Comparison of ENCODE assay signal across 24 mouse cellular contexts in the genomic region with DNA sequence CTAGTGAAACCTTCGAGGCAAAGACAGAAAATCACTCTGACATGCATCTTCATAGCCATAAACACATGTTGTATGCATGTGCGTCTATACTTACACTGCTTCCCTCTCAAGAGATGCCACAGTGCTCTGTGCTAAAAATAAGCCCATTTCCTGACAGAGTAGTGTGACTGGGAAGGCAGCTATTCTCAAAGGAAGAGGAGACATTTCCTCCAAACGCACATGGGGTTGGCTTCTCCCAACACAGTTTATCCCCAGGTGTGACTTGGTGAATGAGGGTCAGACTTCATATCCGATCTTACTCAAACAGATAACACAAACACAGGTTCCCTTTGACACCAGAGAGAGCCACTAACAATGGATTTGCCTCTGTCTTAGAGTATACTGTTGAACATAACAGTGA. TPM values are rescaled to one million over a fixed set of nuclear protein-coding genes. Genes with fewer than 3 reads are reported as not detected.
DNase-seq lines count a peak whose midpoint lies in the region; ATAC-seq and TF ChIP-seq lines count a peak whose summit lies in the region.
"Had no signal": no experiment of that assay in that cellular context is flagged by ENCODE, and none has a peak within 500 bp of the region (broad histone marks: within the 10 kb centered on the region; RNA-seq: fewer than 3 reads in every experiment).

No protein-coding gene starts in this region.

- ATAC-seq in embryonic facial prominence, embryonic 14.5 days (ENCODE audit: low read depth), result no peak
- ATAC-seq: forebrain, embryonic 13.5 days; forebrain, embryonic 16.5 days; intestine, postnatal 0 days had no signal

- no peak for TF ChIP-seq EP300 in heart, adult 2 months (IDR thresholded peaks at IDR 0.05; ENCODE audit: insufficient read depth, low read depth, low read length)

- intact Hi-C loops in heart, adult 2 months (cut with DNase I), result loop anchor here (5.0 kb wide), 2 partner anchors 33 to 68 kb away; no protein-coding TSS in a partner anchor
- intact Hi-C loops in heart, postnatal 14 days (cut with DNase I), result loop anchor here (5.0 kb wide), 1 partner anchor 38 kb away; no protein-coding TSS in a partner anchor

- TF ChIP-seq CTCF in heart, adult 2 months (IDR thresholded peaks at IDR 0.05), result no peak
- TF ChIP-seq CTCF in kidney, adult 2 months (conservative IDR thresholded peaks at IDR 0.05; ENCODE audit: insufficient read depth, insufficient read length, low read depth, low read length), result no peak

- TF ChIP-seq POLR2A in heart, adult 2 months (IDR thresholded peaks at IDR 0.05; ENCODE audit: insufficient read depth, low read depth, low read length), result no peak
- TF ChIP-seq POLR2A in kidney, adult 2 months (IDR thresholded peaks at IDR 0.05; ENCODE audit: low read depth, low read length), result no peak

- 69% methylated on average over 4 of the region's 4 CpGs for WGBS in embryonic facial prominence, embryonic 14.5 days
- WGBS in embryonic facial prominence, embryonic 10.5 days, result 74% methylated on average over 4 of the region's 4 CpGs
- 33% methylated on average over 4 of the region's 4 CpGs for WGBS in heart, adult 2 months
- WGBS in kidney, adult 2 months, result 76% methylated on average over 4 of the region's 4 CpGs

- H3K27me3 ChIP-seq in embryonic facial prominence, embryonic 14.5 days (replicated peaks; ENCODE audit: control insufficient read depth, insufficient read depth, low read length), result no peaks in the 10 kb centered on the region
- no peaks in the 10 kb centered on the region for H3K27me3 ChIP-seq in embryonic facial prominence, embryonic 10.5 days (replicated peaks; ENCODE audit: low read depth, poor library complexity, severe bottlenecking)
- no peaks in the 10 kb centered on the region for H3K27me3 ChIP-seq in heart, adult 2 months (ENCODE audit: control insufficient read depth, insufficient read depth, low read length)
- no peaks in the 10 kb centered on the region for H3K27me3 ChIP-seq in kidney, adult 2 months (replicated peaks; ENCODE audit: control insufficient read depth, insufficient read depth, low read length)
- H3K27me3 ChIP-seq: embryonic facial prominence, embryonic 13.5 days; forebrain, embryonic 13.5 days; heart, embryonic 13.5 days; hindbrain, embryonic 12.5 days; hindbrain, embryonic 15.5 days had no signal

- no peaks in the 10 kb centered on the region for H3K4me1 ChIP-seq in embryonic facial prominence, embryonic 14.5 days (ENCODE audit: control insufficient read depth, insufficient read depth, low read length)
- no peaks in the 10 kb centered on the region for H3K4me1 ChIP-seq in embryonic facial prominence, embryonic 10.5 days
- peaks cover 4% of the 10 kb centered on the region for H3K4me1 ChIP-seq in heart, adult 2 months (ENCODE audit: control insufficient read depth, insufficient read depth, low read length)
- no peaks in the 10 kb centered on the region for H3K4me1 ChIP-seq in kidney, adult 2 months (ENCODE audit: control insufficient read depth, insufficient read depth, low read length)
- H3K4me1 ChIP-seq: embryonic facial prominence, embryonic 13.5 days; forebrain, embryonic 13.5 days; hindbrain, embryonic 12.5 days; hindbrain, embryonic 15.5 days had no signal

- no peak overlapping the region for H3K4me2 ChIP-seq in embryonic facial prominence, embryonic 14.5 days (ENCODE audit: low read depth, low read length)
- H3K4me2 ChIP-seq: embryonic facial prominence, embryonic 13.5 days; forebrain, embryonic 13.5 days; heart, embryonic 13.5 days; hindbrain, embryonic 12.5 days; hindbrain, embryonic 15.5 days had no signal

- no peaks in the 10 kb centered on the region for H3K36me3 ChIP-seq in embryonic facial prominence, embryonic 14.5 days (ENCODE audit: control insufficient read depth, insufficient read depth, low read length)
- H3K36me3 ChIP-seq in embryonic facial prominence, embryonic 10.5 days (replicated peaks), result no peaks in the 10 kb centered on the region
- peaks cover 30% of the 10 kb centered on the region for H3K36me3 ChIP-seq in heart, adult 2 months (ENCODE audit: control insufficient read depth, insufficient read depth, low read length)
- H3K36me3 ChIP-seq in kidney, adult 2 months (ENCODE audit: control insufficient read depth, insufficient read depth, low read length), result no peaks in the 10 kb centered on the region
- H3K36me3 ChIP-seq: embryonic facial prominence, embryonic 13.5 days; forebrain, embryonic 10.5 days; heart, embryonic 13.5 days; hindbrain, embryonic 12.5 days; hindbrain, embryonic 15.5 days had no signal

- no peak overlapping the region for H3K4me3 ChIP-seq in embryonic facial prominence, embryonic 14.5 days (ENCODE audit: low read depth, low read length)
- no peak overlapping the region for H3K4me3 ChIP-seq in embryonic facial prominence, embryonic 10.5 days
- H3K4me3 ChIP-seq in heart, adult 2 months, result no peak overlapping the region
- no peak overlapping the region for H3K4me3 ChIP-seq in kidney, adult 2 months (ENCODE audit: insufficient read depth, low read depth, low read length)
- H3K4me3 ChIP-seq: embryonic facial prominence, embryonic 13.5 days; forebrain, embryonic 10.5 days; forebrain, embryonic 13.5 days; heart, embryonic 13.5 days; hindbrain, embryonic 12.5 days; hindbrain, embryonic 15.5 days had no signal

- H3K79me2 ChIP-seq in heart, adult 2 months (replicated peaks; ENCODE audit: control insufficient read depth, insufficient read depth, low read length), result no peaks in the 10 kb centered on the region

- peak; percentile 4 for DNase-seq in embryonic facial prominence, embryonic 14.5 days (ENCODE audit: low spot score)
- DNase-seq in embryonic facial prominence, embryonic 10.5 days (ENCODE audit: low spot score), result no peak
- no peak for DNase-seq in heart, adult 2 months
- DNase-seq in heart, postnatal 14 days, result no peak
- peak; percentile 11 for DNase-seq in kidney, adult 2 months
- no peak for DNase-seq in kidney, postnatal 4 days
- DNase-seq in R1 (ENCODE audit: low read depth, low spot score), result peak; percentile 8
- no peak for DNase-seq in spleen, postnatal 14 days (ENCODE audit: low spot score in 2 of 2)
- DNase-seq: adrenal gland, adult 2 months; adrenal gland, postnatal 14 days; cerebellum, adult 11 months; cerebellum, adult 2 months; cerebellum, adult 9-11 months; cerebellum, postnatal 25 days; gastrocnemius, postnatal 25 days had no signal

- H3K27ac ChIP-seq in embryonic facial prominence, embryonic 14.5 days (replicated peaks; ENCODE audit: low read depth, low read length), result no peak overlapping the region
- H3K27ac ChIP-seq in embryonic facial prominence, embryonic 10.5 days (replicated peaks), result no peak overlapping the region
- H3K27ac ChIP-seq in heart, adult 2 months, result peak overlapping the region; percentile 34; the same call in 1 of the 2 replicates
- no peak overlapping the region for H3K27ac ChIP-seq in kidney, adult 2 months (ENCODE audit: insufficient read depth, low read depth, low read length)
- H3K27ac ChIP-seq: embryonic facial prominence, embryonic 13.5 days; forebrain, embryonic 10.5 days; forebrain, embryonic 13.5 days; heart, embryonic 13.5 days; hindbrain, embryonic 12.5 days; hindbrain, embryonic 15.5 days had no signal

- no peaks in the 10 kb centered on the region for H3K9me3 ChIP-seq in embryonic facial prominence, embryonic 14.5 days (ENCODE audit: control insufficient read depth, low read length)
- H3K9me3 ChIP-seq in embryonic facial prominence, embryonic 10.5 days, result no peaks in the 10 kb centered on the region
- H3K9me3 ChIP-seq: embryonic facial prominence, embryonic 13.5 days; forebrain, embryonic 10.5 days; forebrain, embryonic 13.5 days; heart, embryonic 13.5 days; hindbrain, embryonic 12.5 days; hindbrain, embryonic 15.5 days had no signal

- no peak overlapping the region for H3K9ac ChIP-seq in embryonic facial prominence, embryonic 14.5 days (ENCODE audit: low read depth, low read length)
- no peak overlapping the region for H3K9ac ChIP-seq in heart, adult 2 months (ENCODE audit: low read depth, low read length)
- H3K9ac ChIP-seq: embryonic facial prominence, embryonic 13.5 days; forebrain, embryonic 13.5 days; heart, embryonic 13.5 days; hindbrain, embryonic 12.5 days; hindbrain, embryonic 15.5 days had no signal

RNA-seq across cellular contexts. Expression of gene Car8, which starts 58.3 kb away (rescaled TPM):
- polyA plus RNA-seq in embryonic facial prominence, embryonic 14.5 days (2014; fragmentation: Nextera tagmentation; extraction: Ambion mirVana), result 3.5 and 4.5 TPM in 2 replicates
- 2.4 and 2.9 TPM in 2 replicates for polyA plus RNA-seq in embryonic facial prominence, embryonic 10.5 days (2016; fragmentation: Nextera tagmentation; extraction: Ambion mirVana)
- total RNA-seq in heart, adult 2 months (2021), result 10 to 100 TPM in 1 of 2 experiments, 1 to 10 TPM in 1; 9.4 to 12.1 TPM
- polyA plus RNA-seq in heart, adult 2 months (2012; rRNA removed), result 3.3 and 7.8 TPM in 2 replicates
- total RNA-seq in heart, postnatal 14 days (2021), result 10 to 100 TPM; 10.2 to 10.4 TPM
- polyA plus RNA-seq in kidney, adult 2 months (2012; rRNA removed), result 1.6 and 2.1 TPM in 2 replicates
- total RNA-seq: hematopoietic stem cell, adult 5-6 weeks had no signal

Comparison
In these comparisons a context has a peak if more than half of its experiments do, and no peak if none do; other contexts are left out.
1. DNase-seq: peak in embryonic facial prominence, embryonic 14.5 days (single experiment), kidney, adult 2 months (single experiment) and R1 (single experiment); none in embryonic facial prominence, embryonic 10.5 days (single experiment), heart, adult 2 months (0 of 2), heart, postnatal 14 days (0 of 2), kidney, postnatal 4 days (0 of 2) and spleen, postnatal 14 days (0 of 2).